Mouse (Mus musculus): ENCODE data around the gene Ttyh3.

- TF ChIP-seq POLR2A (IDR thresholded peaks at IDR 0.05; ENCODE audit: borderline replicate concordance, control insufficient read depth, low read depth, low read length): no peak
- no peak for TF ChIP-seq CTCF (IDR thresholded peaks at IDR 0.05; ENCODE audit: control insufficient read depth, insufficient read depth, low read length)
These were observed 31.1 kb downstream of the Ttyh3 start for GRCm38 (mm10) chr5:140617714-140618113.
